Mouse (Mus musculus) erythroblast, embryonic 14.5 days (primary cell): ENCODE results near the gene Rps3.

Experiments used
- GATA1 ChIP-seq: IDR thresholded peaks from 2 replicates; pipeline ENCODE4 v1.6.1; 2012; ENCODE audit warnings: low read length, inconsistent platforms, mixed read lengths
- TAL1 ChIP-seq: IDR thresholded peaks from 3 replicates; pipeline ENCODE4 v1.6.1; 2012; ENCODE audit warnings: low read length, inconsistent platforms, mixed read lengths

- TF ChIP-seq TAL1: no peak
- TF ChIP-seq GATA1: no peak
Observed at GRCm38 (mm10) chr7:99447323-99447722, 36.2 kb downstream of the Rps3 start.
